Mouse (Mus musculus): ENCODE data around the gene Avpr2.

Avpr2 gene

GRCm38 (mm10) chrX:73914827-73915703 lies 23.2 kb downstream of the Avpr2 start:
- DNase-seq (ENCODE audit: low read depth, low spot score): peak; percentile 86

- no peak for DNase-seq (ENCODE audit: low read depth, low spot score)
These were observed 25.0 kb downstream of the Avpr2 start for GRCm38 (mm10) chrX:73916945-73917344.

GRCm38 (mm10) chrX:73918631-73919030 lies 26.7 kb downstream of the Avpr2 start:
- no peak for DNase-seq (ENCODE audit: low read depth, low spot score)

- DNase-seq (ENCODE audit: low read depth, low spot score): no peak
These were observed 29.5 kb downstream of the Avpr2 start for GRCm38 (mm10) chrX:73921285-73921822.

- DNase-seq (ENCODE audit: low read depth, low spot score): peak; percentile 54
These were observed 30.1 kb downstream of the Avpr2 start, which contains the start of the genes Arhgap4 and Naa10 for GRCm38 (mm10) chrX:73921823-73922549. TSS of gene Arhgap4 (minus strand) at chrX:73921870. TSS of gene Naa10 (minus strand) at chrX:73921944.

GRCm38 (mm10) chrX:73922550-73922882 lies 30.6 kb downstream of the Avpr2 start:
- no peak for DNase-seq (ENCODE audit: low read depth, low spot score)

- peak; percentile 73 for DNase-seq (ENCODE audit: low read depth, low spot score)
These were observed 38.6 kb downstream of the Avpr2 start, which contains the start of gene Renbp for GRCm38 (mm10) chrX:73930402-73931062. TSS of gene Renbp (minus strand) at chrX:73930850.

- DNase-seq (ENCODE audit: low read depth, low spot score): no peak
These were observed 40.0 kb downstream of the Avpr2 start for GRCm38 (mm10) chrX:73931871-73932270.

GRCm38 (mm10) chrX:73941860-73942259 lies 50.0 kb downstream of the Avpr2 start:
- no peak for DNase-seq (ENCODE audit: low read depth, low spot score)

- DNase-seq (ENCODE audit: low read depth, low spot score): no peak
These were observed 50.4 kb downstream of the Avpr2 start for GRCm38 (mm10) chrX:73942294-73942693.
